Mouse (Mus musculus) embryonic facial prominence, embryonic 11.5 days (tissue): ENCODE measurements at regions not wholly inside any gene's neighbourhood (a gene's known extent, or its start where the extent isn't known, plus 50 kb on each side); places are given as distances from the start of the nearest gene placed in this dataset.

ENCODE experiments used
- ATAC-seq: fragments of 200-750 bp; cut with Nextera tagmentation; replicated peaks from 2 replicates; pipeline ENCODE4 v1.8.0; 2017; ENCODE audit warnings: low read depth; ENCODE audit not compliant: insufficient number of reproducible peaks, low FRiP score, low TSS enrichment
- DNase-seq: peaks from one replicate; pipeline ENCODE4 v3.0.0-alpha.2; 2015; ENCODE audit warnings: low spot score
- H3K27ac ChIP-seq: fragments of 300-500 bp; sonication (generic); replicated peaks from 2 replicates; pipeline ENCODE4 v1.5.1; 2014; ENCODE audit warnings: mild to moderate bottlenecking, low read depth, low read length, control low read depth
- H3K27me3 ChIP-seq: fragments of 300-500 bp; sonication (generic); 2 replicates; pipeline ENCODE4 v1.6.1; 2014; ENCODE audit warnings: mild to moderate bottlenecking, low read length, moderate library complexity, mixed read lengths; ENCODE audit not compliant: control insufficient read depth, insufficient read depth
- H3K36me3 ChIP-seq: fragments of 300-500 bp; sonication (generic); replicated peaks from 2 replicates; pipeline ENCODE4 v1.6.1; 2014; ENCODE audit warnings: low read depth, mild to moderate bottlenecking, low read length, moderate library complexity, mixed read lengths; ENCODE audit not compliant: control insufficient read depth, insufficient read depth
- H3K4me1 ChIP-seq: fragments of 300-500 bp; sonication (generic); 2 replicates; pipeline ENCODE4 v1.6.1; 2014; ENCODE audit warnings: low read length, mixed read lengths; ENCODE audit not compliant: control insufficient read depth, insufficient read depth
- H3K4me2 ChIP-seq: fragments of 300-500 bp; sonication (generic); 2 replicates; pipeline ENCODE4 v1.6.1; 2014; ENCODE audit warnings: low read depth, mild to moderate bottlenecking, control low read depth, low read length, moderate library complexity
- H3K4me3 ChIP-seq: fragments of 300-500 bp; sonication (generic); 2 replicates; pipeline ENCODE4 v1.5.1; 2014; ENCODE audit warnings: low read depth, low read length, control low read depth
- H3K9ac ChIP-seq: fragments of 300-500 bp; sonication (generic); replicated peaks from 2 replicates; pipeline ENCODE4 v1.6.1; 2014; ENCODE audit warnings: mild to moderate bottlenecking, control low read depth, low read length
- H3K9me3 ChIP-seq: fragments of 300-500 bp; sonication (generic); replicated peaks from 2 replicates; pipeline ENCODE4 v1.6.1; 2016; ENCODE audit warnings: mild to moderate bottlenecking, low read length, inconsistent platforms, mixed read lengths; ENCODE audit not compliant: control insufficient read depth
- WGBS: fragments of 180-500 bp; shearing (Covaris S2); extraction: QIAGEN DNeasy Blood & Tissue Kit; methylation state at CpG from one replicate; pipeline ENCODE4 v1.1.7; 2014; 5-methylcytosine and 5-hydroxymethylcytosine counted together

DNA sequence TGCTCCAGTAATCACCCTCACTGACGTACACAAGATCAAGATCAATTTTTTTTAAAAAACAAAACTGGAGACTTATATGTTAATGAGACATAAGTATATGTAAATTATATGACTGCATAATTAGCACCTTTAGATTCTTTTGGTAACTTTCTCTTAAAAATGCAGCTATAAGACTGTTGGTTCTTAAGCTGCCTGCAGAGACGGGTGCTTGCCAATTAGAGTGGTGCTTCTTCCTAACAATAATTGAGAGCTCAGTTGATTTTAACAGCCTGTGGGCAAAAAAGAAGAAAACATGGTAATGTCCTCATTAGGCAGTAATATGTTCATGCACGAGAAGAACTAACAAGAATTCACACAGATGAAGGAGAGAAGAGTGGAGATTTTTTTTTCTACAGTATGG, 74.8 kb upstream of the Arhgap28 start:
- Histone ChIP-seq H3K9me3 (no peaks in the 10 kb centered on the region), H3K4me2 (no peak overlapping the region), H3K9ac (no peak overlapping the region), H3K27me3 (no peaks in the 10 kb centered on the region), H3K27ac (no peak overlapping the region), H3K36me3 (no peaks in the 10 kb centered on the region), H3K4me3 (no peak overlapping the region), H3K4me1 (no peaks in the 10 kb centered on the region)
- ATAC-seq = no peak
- WGBS = 70% methylated on average over 3 of the region's 3 CpGs
- DNase-seq = no peak

DNA sequence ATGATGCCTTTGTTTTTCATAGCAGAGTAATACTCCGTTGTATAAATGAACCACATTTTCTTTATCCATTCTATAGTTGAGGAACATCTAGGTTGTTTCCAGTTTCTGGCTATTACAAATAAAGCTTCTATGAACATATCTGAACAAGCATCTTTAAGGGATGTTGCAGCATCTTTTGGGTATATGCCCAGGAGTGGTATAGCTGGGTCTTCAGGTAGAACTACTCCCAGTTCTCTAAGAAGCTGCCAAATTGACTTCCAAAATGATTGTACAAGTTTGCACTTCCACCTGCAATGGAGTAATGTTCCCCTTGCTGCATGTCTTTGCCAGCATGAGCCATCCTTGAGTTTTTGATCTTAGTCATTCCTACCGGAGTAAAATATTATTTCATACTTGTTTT, 80.5 kb upstream of the Arhgap28 start:
- H3K27ac ChIP-seq = no peak overlapping the region
- WGBS = 97% methylated on average over 2 of the region's 2 CpGs
- H3K9me3 ChIP-seq = no peaks in the 10 kb centered on the region
- H3K27me3 ChIP-seq = no peaks in the 10 kb centered on the region
- H3K4me3 ChIP-seq = no peak overlapping the region
- H3K4me2 ChIP-seq = no peak overlapping the region
- no peaks in the 10 kb centered on the region for H3K4me1 ChIP-seq
- ATAC-seq = no peak
- DNase-seq = no peak
- no peak overlapping the region for H3K9ac ChIP-seq
- H3K36me3 ChIP-seq = no peaks in the 10 kb centered on the region

DNA sequence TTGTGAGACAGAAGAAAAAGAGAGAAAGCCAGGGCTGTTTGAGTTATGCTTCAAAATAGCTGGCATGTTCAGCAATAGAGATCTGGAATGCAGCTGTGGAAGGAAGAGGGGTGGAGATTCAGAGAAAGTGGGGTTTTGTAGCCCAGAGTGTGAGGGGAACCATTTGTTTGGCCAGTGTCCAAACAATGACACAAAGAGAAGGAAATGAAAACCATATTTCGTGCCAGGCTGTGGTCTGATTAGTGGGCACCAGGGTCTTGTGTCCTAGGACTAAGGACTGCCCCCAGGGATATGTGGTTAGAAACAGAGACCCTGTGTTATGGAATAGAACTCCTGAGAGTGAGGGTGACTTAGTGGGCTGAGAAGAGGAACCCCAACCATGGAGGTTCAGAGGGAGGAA, 83.2 kb upstream of the Arhgap28 start:
- WGBS = 74% methylated on average over 1 of the region's 1 CpGs
- ATAC-seq (no peak), DNase-seq (no peak)
- no peaks in the 10 kb centered on the region for H3K36me3 ChIP-seq
- H3K4me3 ChIP-seq = no peak overlapping the region
- H3K27ac ChIP-seq = no peak overlapping the region
- H3K9ac ChIP-seq = no peak overlapping the region
- no peaks in the 10 kb centered on the region for H3K4me1 ChIP-seq
- H3K9me3 ChIP-seq = no peaks in the 10 kb centered on the region
- no peak overlapping the region for H3K4me2 ChIP-seq
- no peaks in the 10 kb centered on the region for H3K27me3 ChIP-seq

DNA sequence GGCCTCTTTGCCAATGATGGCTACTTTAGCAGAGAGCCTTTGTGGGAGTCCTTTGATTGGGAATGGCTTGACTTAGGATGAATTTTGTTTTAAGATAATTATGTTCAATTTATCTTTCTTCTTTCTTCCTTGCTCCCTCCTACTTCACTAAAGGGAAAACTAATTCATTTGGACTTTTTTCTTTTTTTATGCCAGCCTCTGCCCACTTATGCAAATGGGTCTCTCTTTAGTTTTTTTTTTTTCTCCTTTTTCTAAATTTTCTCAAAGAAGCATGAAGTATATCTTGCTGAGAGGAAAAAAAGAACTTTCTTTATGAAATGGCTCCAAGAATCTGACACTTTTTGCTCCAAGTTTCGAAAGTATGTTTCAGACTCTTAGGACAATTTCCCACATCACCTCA, 85.3 kb upstream of the Arhgap28 start:
- Histone ChIP-seq H3K4me3 (no peak overlapping the region), H3K27me3 (no peaks in the 10 kb centered on the region), H3K9ac (no peak overlapping the region), H3K9me3 (no peaks in the 10 kb centered on the region), H3K36me3 (no peaks in the 10 kb centered on the region), H3K4me1 (no peaks in the 10 kb centered on the region), H3K27ac (no peak overlapping the region), H3K4me2 (no peak overlapping the region)
- ATAC-seq (no peak), DNase-seq (no peak)
- 95% methylated on average over 1 of the region's 1 CpGs for WGBS

DNA sequence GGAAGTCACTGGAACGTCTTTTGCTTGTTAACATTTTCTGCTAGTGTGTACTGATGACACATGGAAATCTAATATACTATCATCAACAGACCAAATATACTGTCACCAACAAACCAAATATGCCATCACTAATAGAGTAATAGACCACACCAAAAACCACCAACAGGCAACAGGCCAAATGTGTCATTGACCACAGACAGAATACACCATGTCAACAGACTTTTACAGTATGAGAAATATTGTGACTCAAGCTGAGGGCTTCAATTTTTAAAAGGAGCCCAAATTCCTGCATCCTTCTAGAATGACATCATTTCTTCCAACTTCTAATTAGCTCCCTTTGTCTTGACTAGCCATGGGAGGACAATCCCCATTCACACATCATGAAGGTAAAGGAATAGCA, 85.9 kb upstream of the Arhgap28 start:
- no peak for DNase-seq
- ATAC-seq = no peak
- no peaks in the 10 kb centered on the region for H3K27me3 ChIP-seq
- H3K9me3 ChIP-seq = no peaks in the 10 kb centered on the region
- H3K9ac ChIP-seq = no peak overlapping the region
- H3K4me1 ChIP-seq = no peaks in the 10 kb centered on the region
- H3K36me3 ChIP-seq = no peaks in the 10 kb centered on the region
- no peak overlapping the region for H3K27ac ChIP-seq
- WGBS = 86% methylated on average over 1 of the region's 1 CpGs
- H3K4me3 ChIP-seq = no peak overlapping the region
- no peak overlapping the region for H3K4me2 ChIP-seq

DNA sequence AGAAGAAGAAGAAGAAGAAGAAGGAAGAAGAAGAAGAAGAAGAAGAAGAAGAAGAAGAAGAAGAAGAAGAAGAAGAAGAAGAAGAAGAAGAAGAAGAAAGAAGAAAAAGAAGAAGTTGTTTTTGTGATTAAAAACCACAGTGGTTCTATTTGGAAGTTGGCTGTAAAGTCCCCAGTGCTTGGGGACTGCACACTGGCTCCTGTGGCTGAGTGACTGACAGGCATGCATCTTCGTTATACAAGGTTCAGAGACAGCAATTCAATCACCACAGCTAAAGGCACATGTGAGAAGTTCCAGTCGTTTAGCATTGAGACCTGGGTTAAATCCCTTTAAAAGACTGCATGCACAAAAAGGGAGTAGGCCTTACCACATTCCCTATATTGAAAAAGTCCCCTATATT, 93.1 kb upstream of the Arhgap28 start:
- WGBS = 66% methylated on average over 2 of the region's 2 CpGs
- DNase-seq = no peak
- no peak for ATAC-seq

DNA sequence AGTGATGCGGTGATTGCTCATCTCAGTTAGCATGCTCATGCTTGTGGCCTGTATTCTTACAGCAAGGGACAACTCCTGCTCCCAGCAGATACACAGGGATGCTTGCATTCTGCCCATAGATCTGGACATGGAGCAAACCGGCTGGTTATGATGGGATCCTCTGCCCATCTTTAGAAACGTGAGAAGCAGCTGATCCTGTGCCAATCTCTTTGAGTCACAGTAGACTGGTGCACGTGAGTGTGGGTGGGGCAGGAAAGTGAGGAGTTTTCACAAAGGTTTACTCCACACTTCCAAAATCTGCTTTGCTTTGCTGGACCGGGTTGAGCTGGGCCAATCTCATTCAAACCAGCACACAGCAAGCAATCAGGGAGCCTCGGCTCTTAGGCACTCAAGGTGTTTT, 93.5 kb upstream of the Arhgap28 start:
- Histone ChIP-seq H3K9me3 (no peaks in the 10 kb centered on the region), H3K9ac (no peak overlapping the region), H3K4me2 (no peak overlapping the region), H3K4me1 (no peaks in the 10 kb centered on the region), H3K27me3 (no peaks in the 10 kb centered on the region), H3K27ac (no peak overlapping the region), H3K4me3 (no peak overlapping the region), H3K36me3 (no peaks in the 10 kb centered on the region)
- WGBS = 89% methylated on average over 6 of the region's 6 CpGs
- no peak for ATAC-seq
- no peak for DNase-seq

More for the DNA sequence above, 93.1 kb upstream of the Arhgap28 start:
- no peak overlapping the region for H3K27ac ChIP-seq
- no peak overlapping the region for H3K9ac ChIP-seq
- no peak overlapping the region for H3K4me3 ChIP-seq
- H3K36me3 ChIP-seq = no peaks in the 10 kb centered on the region
- H3K27me3 ChIP-seq = no peaks in the 10 kb centered on the region
- H3K4me1 ChIP-seq = no peaks in the 10 kb centered on the region
- H3K9me3 ChIP-seq = no peaks in the 10 kb centered on the region
- no peak overlapping the region for H3K4me2 ChIP-seq

- no peak for DNase-seq
- H3K27ac ChIP-seq = no peak overlapping the region
- no peak for ATAC-seq
- no peaks in the 10 kb centered on the region for H3K9me3 ChIP-seq
- 65% methylated on average over 2 of the region's 2 CpGs for WGBS
- no peak overlapping the region for H3K9ac ChIP-seq
- H3K36me3 ChIP-seq = no peaks in the 10 kb centered on the region
- H3K4me2 ChIP-seq = no peak overlapping the region
- H3K4me3 ChIP-seq = no peak overlapping the region
- H3K27me3 ChIP-seq = no peaks in the 10 kb centered on the region
- H3K4me1 ChIP-seq = no peaks in the 10 kb centered on the region
Observed at GRCm38 (mm10) chr17:68100093-68100492, 96.2 kb upstream of the Arhgap28 start.

DNA sequence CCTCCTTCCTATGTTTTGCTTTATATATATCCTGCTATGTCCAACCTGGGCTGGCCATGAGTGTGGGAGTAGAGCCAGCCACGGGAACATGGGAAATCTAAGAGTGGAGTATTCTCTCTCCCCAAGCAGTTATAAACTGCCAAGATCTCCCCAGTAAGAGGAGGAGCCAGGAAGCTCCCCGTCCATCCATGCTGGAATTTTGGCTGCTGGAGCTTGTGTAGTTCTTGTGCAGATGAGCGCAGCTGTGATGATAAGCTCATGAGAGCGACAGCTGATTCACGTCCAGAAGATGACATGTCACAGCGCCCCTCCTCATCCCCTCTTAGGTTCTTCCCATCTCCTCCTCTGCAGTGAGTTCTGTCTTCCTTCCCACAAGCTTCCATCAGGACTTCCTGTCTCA, 99.4 kb upstream of the Arhgap28 start:
- Histone ChIP-seq H3K4me1 (no peaks in the 10 kb centered on the region), H3K27ac (no peak overlapping the region), H3K27me3 (no peaks in the 10 kb centered on the region), H3K4me3 (no peak overlapping the region), H3K36me3 (no peaks in the 10 kb centered on the region), H3K4me2 (no peak overlapping the region), H3K9ac (no peak overlapping the region), H3K9me3 (no peaks in the 10 kb centered on the region)
- 86% methylated on average over 6 of the region's 6 CpGs for WGBS
- ATAC-seq (no peak), DNase-seq (no peak)
